In genomic region chrX:138914041-138914776, GRCm38 (mm10) we compare ENCODE assay signal across 9 mouse cellular contexts. TPM values are rescaled to one million over a fixed set of nuclear protein-coding genes. Genes with fewer than 3 reads are reported as not detected.
A peak's percentile ranks its signal among the peaks of the same experiment; 100 is the strongest.
DNase-seq lines count a peak whose midpoint lies in the region; ATAC-seq and TF ChIP-seq lines count a peak whose summit lies in the region.
"Had no signal": no experiment of that assay in that cellular context is flagged by ENCODE, and none has a peak within 500 bp of the region (broad histone marks: within the 10 kb centered on the region; RNA-seq: fewer than 3 reads in every experiment).

Gene Nrk, plus strand, starts transcription at chrX:138914430.

- H3K27me3 ChIP-seq in hindbrain, embryonic 16.5 days (replicated peaks; ENCODE audit: control insufficient read depth, insufficient read depth, low read length): peaks cover 9% of the 10 kb centered on the region
- H3K27me3 ChIP-seq in stomach, postnatal 0 days (ENCODE audit: control insufficient read depth, insufficient read depth, low read length): no peaks in the 10 kb centered on the region

- peak; percentile 57 to 71 for DNase-seq in urinary bladder, postnatal 4 days (ENCODE audit: low spot score in 2 of 2)
- DNase-seq in urinary bladder, postnatal 25 days (ENCODE audit: low spot score): no peak
- DNase-seq in gastrocnemius, adult 18-20 months (ENCODE audit: low spot score): peak; percentile 1
- peak; percentile 4 for DNase-seq in lung, postnatal 14 days
- peak; percentile 46 for DNase-seq in stomach, postnatal 0 days (ENCODE audit: low spot score)
- no peak for DNase-seq in thymus, postnatal 25 days

- H3K9ac ChIP-seq in hindbrain, embryonic 16.5 days (ENCODE audit: low read depth, low read length): peak within 1 kb of the TSS; percentile 35
- H3K9ac ChIP-seq in stomach, postnatal 0 days (ENCODE audit: low read length): peak within 1 kb of the TSS; percentile 18; the same call in 1 of the 2 replicates

- H3K36me3 ChIP-seq in hindbrain, embryonic 16.5 days (ENCODE audit: control insufficient read depth, insufficient read depth, low read length): no peaks in the 10 kb centered on the region
- no peaks in the 10 kb centered on the region for H3K36me3 ChIP-seq in stomach, postnatal 0 days (ENCODE audit: control insufficient read depth, insufficient read depth, low read length)

- H3K4me2 ChIP-seq in hindbrain, embryonic 16.5 days (ENCODE audit: low read length): peak within 1 kb of the TSS; percentile 79
- H3K4me2 ChIP-seq in stomach, postnatal 0 days (replicated peaks; ENCODE audit: low read depth): peak within 1 kb of the TSS; percentile 55

- TF ChIP-seq EP300 in stomach, postnatal 0 days (optimal IDR thresholded peaks at IDR 0.05): no peak

- no peak for TF ChIP-seq CTCF in stomach, postnatal 0 days (IDR thresholded peaks at IDR 0.05; ENCODE audit: low read depth)

- H3K9me3 ChIP-seq in hindbrain, embryonic 16.5 days (ENCODE audit: control insufficient read depth, low read length): no peaks in the 10 kb centered on the region
- no peaks in the 10 kb centered on the region for H3K9me3 ChIP-seq in stomach, postnatal 0 days (ENCODE audit: control insufficient read depth, low read length)

- 16% methylated on average over 32 of the region's 55 CpGs for WGBS in hindbrain, embryonic 16.5 days
- WGBS in stomach, postnatal 0 days: 29% methylated on average over 21 of the region's 55 CpGs

- peaks cover 2% of the 10 kb centered on the region; the same call in 1 of the 2 replicates for H3K4me1 ChIP-seq in hindbrain, embryonic 16.5 days (ENCODE audit: control insufficient read depth, insufficient read depth, low read depth, low read length)
- no peaks in the 10 kb centered on the region for H3K4me1 ChIP-seq in stomach, postnatal 0 days (replicated peaks; ENCODE audit: control insufficient read depth, insufficient read depth)

- H3K27ac ChIP-seq in hindbrain, embryonic 16.5 days (ENCODE audit: low read depth, low read length): no peak within 1 kb of the TSS
- H3K27ac ChIP-seq in stomach, postnatal 0 days (replicated peaks): peak within 1 kb of the TSS; percentile 35; the same call in 1 of the 2 replicates

- ATAC-seq in hindbrain, embryonic 16.5 days: peak; percentile 42; the same call in 1 of the 2 replicates
- peak; percentile 79 for ATAC-seq in stomach, postnatal 0 days (ENCODE audit: low FRiP score, low TSS enrichment)
- ATAC-seq in erythroid progenitor cell, adult 5-6 weeks (replicated peaks; ENCODE audit: low FRiP score, poor library complexity, severe bottlenecking): no peak

- H3K4me3 ChIP-seq in hindbrain, embryonic 16.5 days (ENCODE audit: low read length): peak within 1 kb of the TSS; percentile 45
- H3K4me3 ChIP-seq in stomach, postnatal 0 days (ENCODE audit: low read depth, low read length): peak within 1 kb of the TSS; percentile 42

RNA-seq across cellular contexts. Expression of gene Nrk, which starts in this region (rescaled TPM):
- under 1 TPM; 0.23 to 0.24 TPM for total RNA-seq in gastrocnemius, adult 18-20 months (2021)
- 1.2 and 3.9 TPM in 2 replicates for polyA plus RNA-seq in hindbrain, embryonic 16.5 days (2015; fragmentation: Nextera tagmentation; extraction: Ambion mirVana)
- 7.5 and 10.8 TPM in 2 replicates for polyA plus RNA-seq in stomach, postnatal 0 days (2015; fragmentation: Nextera tagmentation; extraction: Ambion mirVana)
- total RNA-seq in erythroid progenitor cell, adult 5-6 weeks (2015; ENCODE audit: low replicate concordance): not detected in 2 replicates
- total RNA-seq in erythroid progenitor cell, adult 5-6 weeks (2017; ENCODE audit: low replicate concordance): not detected in 2 replicates
- total RNA-seq: liver, adult 2 months had no signal
- polyA plus RNA-seq: liver, adult 2 months had no signal

Comparison
In these comparisons a context has a peak if more than half of its experiments do, and no peak if none do; other contexts are left out.
1. DNase-seq: peak in urinary bladder, postnatal 4 days (2 of 2), lung, postnatal 14 days (single experiment) and stomach, postnatal 0 days (single experiment); none in urinary bladder, postnatal 25 days (single experiment) and thymus, postnatal 25 days (single experiment).
2. Peak in DNase-seq in gastrocnemius, adult 18-20 months; RNA of the gene not detected or under 1 TPM.